Mouse (Mus musculus): ENCODE results near the gene Satb2. TPM values are rescaled to one million over a fixed set of nuclear protein-coding genes. Genes with fewer than 3 reads are reported as not detected.

The Satb2 gene
- polyA plus RNA-seq, 1 experiment: 0.16 TPM

DNA sequence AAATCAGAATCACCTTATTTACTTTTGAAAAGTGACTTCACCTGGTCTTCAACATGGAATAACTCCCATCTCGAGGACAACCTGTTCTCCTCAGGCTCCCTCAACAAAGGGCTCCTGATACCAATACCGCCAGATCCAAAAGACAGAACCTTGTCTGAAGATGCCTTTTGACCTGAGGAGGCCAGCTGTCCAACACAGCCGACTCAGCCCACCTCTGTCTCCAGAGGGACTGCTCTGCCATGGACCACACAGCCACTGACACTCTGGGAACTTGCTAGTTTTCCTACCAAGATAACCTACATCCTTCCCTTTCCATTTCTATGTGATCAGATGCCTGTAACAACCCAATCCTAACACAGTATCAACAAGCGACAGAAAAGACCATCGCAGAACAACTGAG lies 19.5 kb downstream of the Satb2 start:
- H3K36me3 ChIP-seq (ENCODE audit: control insufficient read depth, insufficient read depth, low read length): no peaks in the 10 kb centered on the region
- no peak overlapping the region for H3K27ac ChIP-seq (ENCODE audit: control insufficient read depth, insufficient read depth, low read length)
- no peak overlapping the region for H3K4me3 ChIP-seq (ENCODE audit: control insufficient read depth, insufficient read depth, low read length)
- no peaks in the 10 kb centered on the region for H3K4me1 ChIP-seq (replicated peaks; ENCODE audit: control insufficient read depth, insufficient read depth, low read length)
- WGBS: 92% methylated on average over 5 of the region's 5 CpGs
- TF ChIP-seq CTCF (IDR thresholded peaks at IDR 0.05; ENCODE audit: borderline replicate concordance, control insufficient read depth, extremely low read depth, insufficient read depth, low read length, poor library complexity) (no peak), POLR2A (IDR thresholded peaks at IDR 0.05; ENCODE audit: control insufficient read depth, extremely low read depth, insufficient read depth, low read length, poor library complexity) (no peak)
- H3K27me3 ChIP-seq (ENCODE audit: control insufficient read depth, insufficient read depth, low read length): no peaks in the 10 kb centered on the region
- no peak for DNase-seq

DNA sequence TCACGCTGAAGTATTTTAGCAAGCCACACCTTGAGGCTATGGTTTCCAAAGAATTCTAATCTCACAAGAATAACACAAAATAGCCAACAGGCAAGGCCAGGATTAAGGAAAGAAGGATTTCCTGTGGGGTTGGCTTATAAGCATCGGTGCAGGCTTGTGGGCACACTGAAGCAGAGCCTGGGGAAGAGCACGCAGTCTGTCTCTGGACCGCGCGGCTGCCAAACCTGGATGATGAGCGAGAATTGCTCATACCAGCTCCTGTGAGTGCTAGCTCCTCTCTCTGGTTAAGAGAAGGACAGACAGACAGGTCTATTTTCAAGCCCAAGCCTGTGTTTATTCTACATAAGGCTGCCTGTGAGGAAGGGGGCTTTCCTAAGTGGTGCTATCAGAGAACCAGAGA lies 20.5 kb downstream of the Satb2 start:
- H3K36me3 ChIP-seq (ENCODE audit: control insufficient read depth, insufficient read depth, low read length): no peaks in the 10 kb centered on the region
- DNase-seq: no peak
- no peak overlapping the region for H3K27ac ChIP-seq (ENCODE audit: control insufficient read depth, insufficient read depth, low read length)
- TF ChIP-seq POLR2A (IDR thresholded peaks at IDR 0.05; ENCODE audit: control insufficient read depth, extremely low read depth, insufficient read depth, low read length, poor library complexity): no peak
- no peak for TF ChIP-seq CTCF (IDR thresholded peaks at IDR 0.05; ENCODE audit: borderline replicate concordance, control insufficient read depth, extremely low read depth, insufficient read depth, low read length, poor library complexity)
- H3K27me3 ChIP-seq (ENCODE audit: control insufficient read depth, insufficient read depth, low read length): no peaks in the 10 kb centered on the region
- H3K4me3 ChIP-seq (ENCODE audit: control insufficient read depth, insufficient read depth, low read length): no peak overlapping the region
- no peaks in the 10 kb centered on the region for H3K4me1 ChIP-seq (replicated peaks; ENCODE audit: control insufficient read depth, insufficient read depth, low read length)
- 90% methylated on average over 7 of the region's 7 CpGs for WGBS

DNA sequence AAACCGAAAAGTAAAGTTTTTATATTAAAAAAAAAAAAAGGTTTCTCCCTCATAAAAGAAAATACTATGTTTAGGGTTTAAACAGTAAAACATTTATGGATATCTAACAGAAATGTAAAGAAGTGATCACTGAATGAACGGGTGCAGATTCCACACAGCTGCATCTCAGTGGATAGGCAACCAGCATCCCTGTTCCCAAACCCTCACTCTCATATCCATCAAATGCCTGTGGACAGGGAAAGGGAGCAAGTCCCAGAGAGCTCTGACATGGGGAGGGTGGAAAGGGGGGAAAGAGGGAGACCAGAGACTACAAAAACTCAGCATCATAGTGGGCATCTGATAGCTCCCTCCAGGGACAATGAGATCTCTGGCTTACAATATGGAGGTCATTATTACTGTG lies 21.6 kb downstream of the Satb2 start:
- H3K27ac ChIP-seq (ENCODE audit: control insufficient read depth, insufficient read depth, low read length): no peak overlapping the region
- H3K27me3 ChIP-seq (ENCODE audit: control insufficient read depth, insufficient read depth, low read length): no peaks in the 10 kb centered on the region
- WGBS: 81% methylated on average over 2 of the region's 2 CpGs
- no peak for TF ChIP-seq POLR2A (IDR thresholded peaks at IDR 0.05; ENCODE audit: control insufficient read depth, extremely low read depth, insufficient read depth, low read length, poor library complexity)
- TF ChIP-seq CTCF (IDR thresholded peaks at IDR 0.05; ENCODE audit: borderline replicate concordance, control insufficient read depth, extremely low read depth, insufficient read depth, low read length, poor library complexity): no peak
- no peak for DNase-seq
- no peak overlapping the region for H3K4me3 ChIP-seq (ENCODE audit: control insufficient read depth, insufficient read depth, low read length)
- H3K36me3 ChIP-seq (ENCODE audit: control insufficient read depth, insufficient read depth, low read length): no peaks in the 10 kb centered on the region
- no peaks in the 10 kb centered on the region for H3K4me1 ChIP-seq (replicated peaks; ENCODE audit: control insufficient read depth, insufficient read depth, low read length)

DNA sequence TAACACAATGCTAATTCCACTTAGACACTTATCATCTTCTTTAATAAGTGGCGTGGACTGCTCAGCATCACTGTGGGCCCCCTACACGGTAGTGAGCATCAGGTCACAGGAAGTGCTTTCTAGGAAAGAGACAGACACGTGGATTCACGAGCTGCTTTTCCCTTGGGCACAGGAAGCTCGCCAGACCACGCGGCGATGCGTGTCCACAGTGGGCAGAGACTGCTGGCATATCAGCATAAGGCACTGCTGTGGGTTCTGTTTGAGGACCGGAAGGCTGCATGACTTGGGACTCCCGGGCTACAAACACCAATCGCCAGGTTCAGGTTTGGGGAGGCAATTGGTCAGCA lies 22.7 kb downstream of the Satb2 start:
- TF ChIP-seq CTCF (IDR thresholded peaks at IDR 0.05; ENCODE audit: borderline replicate concordance, control insufficient read depth, extremely low read depth, insufficient read depth, low read length, poor library complexity): no peak
- no peak for TF ChIP-seq POLR2A (IDR thresholded peaks at IDR 0.05; ENCODE audit: control insufficient read depth, extremely low read depth, insufficient read depth, low read length, poor library complexity)
- 68% methylated on average over 12 of the region's 12 CpGs for WGBS
- no peak for DNase-seq

DNA sequence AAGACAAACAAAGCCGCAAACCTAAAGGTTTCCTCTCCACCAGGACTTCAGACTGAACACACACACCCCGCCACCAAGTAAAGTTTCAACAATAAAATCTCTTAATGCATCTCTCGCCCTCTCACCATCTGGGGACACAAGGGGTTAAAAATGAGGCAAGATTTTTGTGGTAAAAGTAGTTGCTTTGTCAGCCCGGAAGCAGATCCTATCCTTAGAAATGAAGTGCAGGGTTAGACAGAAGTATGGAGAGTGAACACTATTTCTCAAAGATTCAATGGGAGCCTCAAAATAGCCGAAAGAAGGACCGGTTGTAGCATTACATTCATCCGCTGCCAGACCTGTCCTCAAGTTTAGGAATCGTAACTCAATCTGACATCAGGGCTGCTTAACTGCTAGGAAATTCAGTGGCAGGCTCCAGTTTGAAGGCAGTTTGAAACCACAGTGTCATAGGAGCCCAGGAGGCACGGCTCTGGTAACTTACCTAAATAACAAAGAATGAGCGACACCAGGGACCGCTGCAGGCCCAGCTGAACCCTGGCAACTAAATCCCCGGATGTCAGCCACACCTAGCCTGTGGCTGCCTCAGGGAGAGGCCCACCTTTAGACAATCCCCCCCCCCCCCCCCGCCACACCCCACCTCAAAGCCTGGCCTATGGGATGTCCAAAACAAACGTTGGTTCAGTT lies 23.3 kb downstream of the Satb2 start:
- Histone ChIP-seq H3K4me1 (replicated peaks; ENCODE audit: control insufficient read depth, insufficient read depth, low read length) (no peaks in the 10 kb centered on the region), H3K27me3 (ENCODE audit: control insufficient read depth, insufficient read depth, low read length) (no peaks in the 10 kb centered on the region), H3K4me3 (ENCODE audit: control insufficient read depth, insufficient read depth, low read length) (no peak overlapping the region), H3K27ac (ENCODE audit: control insufficient read depth, insufficient read depth, low read length) (no peak overlapping the region), H3K36me3 (ENCODE audit: control insufficient read depth, insufficient read depth, low read length) (no peaks in the 10 kb centered on the region)
- TF ChIP-seq CTCF (IDR thresholded peaks at IDR 0.05; ENCODE audit: borderline replicate concordance, control insufficient read depth, extremely low read depth, insufficient read depth, low read length, poor library complexity) (no peak), POLR2A (IDR thresholded peaks at IDR 0.05; ENCODE audit: control insufficient read depth, extremely low read depth, insufficient read depth, low read length, poor library complexity) (no peak)
- WGBS: 43% methylated on average over 14 of the region's 14 CpGs
- no peak for DNase-seq

More for the DNA sequence above, 22.7 kb downstream of the Satb2 start:
- Histone ChIP-seq H3K4me1 (replicated peaks; ENCODE audit: control insufficient read depth, insufficient read depth, low read length) (no peaks in the 10 kb centered on the region), H3K27ac (ENCODE audit: control insufficient read depth, insufficient read depth, low read length) (no peak overlapping the region), H3K4me3 (ENCODE audit: control insufficient read depth, insufficient read depth, low read length) (no peak overlapping the region), H3K27me3 (ENCODE audit: control insufficient read depth, insufficient read depth, low read length) (no peaks in the 10 kb centered on the region), H3K36me3 (ENCODE audit: control insufficient read depth, insufficient read depth, low read length) (no peaks in the 10 kb centered on the region)

DNA sequence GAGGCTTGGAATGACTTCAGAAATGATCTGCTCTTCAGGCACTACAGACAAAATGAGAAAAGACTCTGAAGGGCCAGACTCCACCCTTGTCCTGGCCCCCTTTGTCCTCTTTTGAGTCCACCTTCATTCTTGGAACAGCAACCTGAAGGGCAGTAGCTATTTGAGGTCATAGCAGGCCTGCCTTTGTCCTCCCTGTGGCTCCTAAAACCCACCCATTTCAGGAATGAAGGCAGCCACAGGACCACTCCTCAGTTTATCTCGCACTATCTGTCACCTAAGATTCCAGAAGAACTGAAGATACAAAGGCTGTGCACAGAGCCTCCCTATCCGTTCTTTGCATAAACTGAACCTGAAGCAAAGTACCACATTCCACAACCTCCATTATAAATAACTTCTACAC lies 24.9 kb downstream of the Satb2 start:
- DNase-seq: no peak
- Histone ChIP-seq H3K4me1 (replicated peaks; ENCODE audit: control insufficient read depth, insufficient read depth, low read length) (no peaks in the 10 kb centered on the region), H3K4me3 (ENCODE audit: control insufficient read depth, insufficient read depth, low read length) (no peak overlapping the region), H3K27ac (ENCODE audit: control insufficient read depth, insufficient read depth, low read length) (no peak overlapping the region), H3K27me3 (ENCODE audit: control insufficient read depth, insufficient read depth, low read length) (no peaks in the 10 kb centered on the region), H3K36me3 (ENCODE audit: control insufficient read depth, insufficient read depth, low read length) (no peaks in the 10 kb centered on the region)
- TF ChIP-seq POLR2A (IDR thresholded peaks at IDR 0.05; ENCODE audit: control insufficient read depth, extremely low read depth, insufficient read depth, low read length, poor library complexity) (no peak), CTCF (IDR thresholded peaks at IDR 0.05; ENCODE audit: borderline replicate concordance, control insufficient read depth, extremely low read depth, insufficient read depth, low read length, poor library complexity) (no peak)
- 99% methylated on average over 2 of the region's 2 CpGs for WGBS

DNA sequence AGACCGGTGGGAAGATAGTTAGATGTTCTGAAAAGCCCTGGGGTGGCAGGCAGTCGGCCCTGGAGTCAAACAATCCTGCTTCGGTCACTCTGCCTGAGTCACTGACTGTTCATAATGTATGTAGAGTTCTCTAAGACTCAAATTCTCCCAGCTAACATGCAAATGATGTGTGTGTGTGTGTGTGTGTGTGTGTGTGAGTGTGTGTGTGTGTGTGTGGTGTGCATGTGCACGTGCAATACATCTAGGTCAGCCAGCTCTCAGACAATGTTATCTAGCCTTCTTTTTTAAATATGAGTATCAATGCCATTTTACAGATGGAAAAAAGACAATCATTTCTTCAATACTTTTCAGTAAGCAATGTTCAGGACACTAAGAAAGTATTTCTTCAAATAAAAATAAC lies 26.5 kb downstream of the Satb2 start:
- H3K4me1 ChIP-seq (replicated peaks; ENCODE audit: control insufficient read depth, insufficient read depth, low read length): no peaks in the 10 kb centered on the region
- WGBS: 82% methylated on average over 4 of the region's 4 CpGs
- no peak overlapping the region for H3K27ac ChIP-seq (ENCODE audit: control insufficient read depth, insufficient read depth, low read length)
- no peak for DNase-seq
- H3K36me3 ChIP-seq (ENCODE audit: control insufficient read depth, insufficient read depth, low read length): no peaks in the 10 kb centered on the region
- TF ChIP-seq POLR2A (IDR thresholded peaks at IDR 0.05; ENCODE audit: control insufficient read depth, extremely low read depth, insufficient read depth, low read length, poor library complexity) (no peak), CTCF (IDR thresholded peaks at IDR 0.05; ENCODE audit: borderline replicate concordance, control insufficient read depth, extremely low read depth, insufficient read depth, low read length, poor library complexity) (no peak)
- H3K4me3 ChIP-seq (ENCODE audit: control insufficient read depth, insufficient read depth, low read length): no peak overlapping the region
- H3K27me3 ChIP-seq (ENCODE audit: control insufficient read depth, insufficient read depth, low read length): no peaks in the 10 kb centered on the region
